Mouse (Mus musculus): Measurements from ENCODE around the gene Trpm7. TPM values are rescaled to one million over a fixed set of nuclear protein-coding genes. Genes with fewer than 3 reads are reported as not detected.

Gene Trpm7
- total RNA-seq, 2 experiments from 2014 or later = 68.0 to 70.3 TPM

DNA sequence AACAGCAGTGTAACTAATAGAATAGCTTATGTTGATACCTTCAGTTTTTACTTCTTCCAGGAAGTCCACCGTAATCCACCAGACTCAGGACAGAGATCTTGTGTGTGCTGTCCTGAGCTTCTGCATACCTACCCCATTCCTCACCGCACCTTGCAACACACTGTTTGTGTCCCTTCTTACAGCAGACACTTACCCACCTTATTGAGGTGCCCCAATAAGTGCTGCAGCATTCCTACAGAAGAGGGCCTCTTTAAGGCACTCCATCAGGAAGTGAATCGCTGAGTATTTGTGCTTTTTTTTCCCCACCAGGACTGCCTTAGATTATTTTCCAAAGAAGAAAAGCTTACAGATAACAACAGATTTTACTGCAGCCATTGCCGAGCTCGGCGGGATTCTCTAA, 120.4 kb downstream of the Trpm7 start:
- no peak for ATAC-seq (ENCODE audit: poor library complexity, severe bottlenecking)

DNA sequence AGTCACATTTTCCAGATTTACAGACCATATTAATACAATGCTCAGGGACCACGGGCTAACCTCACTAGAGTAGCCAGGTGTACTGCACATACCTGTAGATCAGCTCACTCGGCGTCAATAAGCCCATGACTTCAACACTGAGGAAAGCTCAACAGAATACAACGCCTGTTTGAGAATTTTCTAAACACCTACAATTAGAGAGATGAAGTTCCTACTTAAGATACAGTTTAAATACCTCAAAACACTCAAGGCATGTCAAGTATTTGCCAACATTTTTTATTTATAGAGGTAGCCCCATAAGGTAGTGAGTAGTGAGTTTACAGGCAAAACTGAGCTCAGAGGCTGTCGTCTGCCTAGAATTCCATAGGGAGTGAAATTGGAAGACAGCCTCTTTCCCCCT, 132.6 kb downstream of the Trpm7 start:
- no peak for ATAC-seq (ENCODE audit: poor library complexity, severe bottlenecking)

Other genes with a start within 250 kb of the Trpm7 start
- 33.0 and 34.7 TPM in 2 replicates for gene Gabpb1, start 199.9 kb downstream of the Trpm7 start, total RNA-seq (2015)
- 23.5 and 29.8 TPM in 2 replicates for gene Gabpb1, start 199.9 kb downstream of the Trpm7 start, total RNA-seq (2017)
- 65.6 and 66.3 TPM in 2 replicates for gene Usp8, start 168.9 kb downstream of the Trpm7 start, total RNA-seq (2015)
- gene Usp8, start 168.9 kb downstream of the Trpm7 start, total RNA-seq (2017) = 68.0 and 88.7 TPM in 2 replicates
- 0.47 and 0.66 TPM in 2 replicates for gene Usp50, start 92.8 kb downstream of the Trpm7 start, total RNA-seq (2015)
- 0.33 TPM in 1 of 2 replicates, not detected in the other for gene Usp50, start 92.8 kb downstream of the Trpm7 start, total RNA-seq (2017)
- gene Sppl2a, start 57.0 kb upstream of the Trpm7 start, total RNA-seq (2015) = 90.1 and 111 TPM in 2 replicates
- gene Sppl2a, start 57.0 kb upstream of the Trpm7 start, total RNA-seq (2017) = 79.9 and 82.9 TPM in 2 replicates
- 8.8 and 10.7 TPM in 2 replicates for gene Ap4e1, start 132.5 kb upstream of the Trpm7 start, total RNA-seq (2015)
- 19.2 and 21.5 TPM in 2 replicates for gene Ap4e1, start 132.5 kb upstream of the Trpm7 start, total RNA-seq (2017)
- 48.9 and 59.4 TPM in 2 replicates for gene Blvra, start 194.4 kb upstream of the Trpm7 start, total RNA-seq (2015)
- gene Blvra, start 194.4 kb upstream of the Trpm7 start, total RNA-seq (2017) = 46.2 and 47.4 TPM in 2 replicates

All from megakaryocyte, adult 5-6 weeks (primary cell).